In genomic region chr2:32969326-32969725, GRCm38 (mm10) we compare ENCODE assay signal across 17 mouse cellular contexts. TPM values are rescaled to one million over a fixed set of nuclear protein-coding genes. Genes with fewer than 3 reads are reported as not detected.
DNase-seq lines count a peak whose midpoint lies in the region; ATAC-seq lines count a peak whose summit lies in the region.
"Had no signal": no experiment of that assay in that cellular context is flagged by ENCODE, and none has a peak within 500 bp of the region (broad histone marks: within the 10 kb centered on the region; RNA-seq: fewer than 3 reads in every experiment).

No protein-coding gene starts in this region.

- 0 out of 2 replicates have a peak overlapping the region, but pooled peaks have one; percentile 16 for H3K27ac ChIP-seq in brown adipose tissue, adult 24 weeks (replicated peaks; ENCODE audit: low read depth, low read length)
- peak overlapping the region; percentile 92 to 96 for H3K27ac ChIP-seq in heart, embryonic 14.5 days (replicated peaks in 1 of 2; ENCODE audit: control insufficient read depth in 1 of 2, insufficient read depth in 1 of 2, low read depth in 2 of 2, low read length in 2 of 2)
- H3K27ac ChIP-seq: kidney, embryonic 15.5 days; midbrain, embryonic 15.5 days; neural tube, embryonic 12.5 days had no signal

- H3K9ac ChIP-seq in heart, embryonic 14.5 days (ENCODE audit: low read length), result peak overlapping the region; percentile 63
- H3K9ac ChIP-seq: kidney, embryonic 15.5 days; midbrain, embryonic 15.5 days; neural tube, embryonic 12.5 days had no signal

- H3K4me2 ChIP-seq in heart, embryonic 14.5 days (ENCODE audit: low read length), result peak overlapping the region; percentile 61
- H3K4me2 ChIP-seq: kidney, embryonic 15.5 days; midbrain, embryonic 15.5 days; neural tube, embryonic 12.5 days had no signal

- H3K4me1 ChIP-seq in brown adipose tissue, adult 24 weeks (ENCODE audit: control insufficient read depth, insufficient read depth, insufficient read length, low read length), result 0 out of 2 replicates have a peak, but pooled peaks cover 3% of the 10 kb centered on the region
- peaks cover 16 to 32% of the 10 kb centered on the region in 2 experiments for H3K4me1 ChIP-seq in heart, embryonic 14.5 days (ENCODE audit: control insufficient read depth in 2 of 2, insufficient read depth in 2 of 2, low read length in 2 of 2)

- H3K4me3 ChIP-seq in brown adipose tissue, adult 24 weeks (ENCODE audit: insufficient read depth, low read depth, low read length), result no peak overlapping the region
- peak overlapping the region; percentile 10 to 16; a peak in 1 of 4 replicates for H3K4me3 ChIP-seq in heart, embryonic 14.5 days (ENCODE audit: control insufficient read depth in 1 of 2, insufficient read depth in 1 of 2, low read depth in 1 of 2, low read length in 2 of 2)
- H3K4me3 ChIP-seq: erythroblast, embryonic 14.5 days; kidney, embryonic 15.5 days; midbrain, embryonic 15.5 days; neural tube, embryonic 12.5 days had no signal

- no peaks in the 10 kb centered on the region for H3K27me3 ChIP-seq in heart, embryonic 14.5 days (ENCODE audit: control insufficient read depth, insufficient read depth, low read length)
- H3K27me3 ChIP-seq: CH12.LX; kidney, embryonic 15.5 days; midbrain, embryonic 15.5 days; neural tube, embryonic 12.5 days had no signal

- H3K36me3 ChIP-seq in heart, embryonic 14.5 days (ENCODE audit: control insufficient read depth, insufficient read depth, low read length), result peaks cover 29% of the 10 kb centered on the region

- intact Hi-C loops in left cerebral cortex, postnatal 14 days (cut with DNase I), result no loop called here
- intact Hi-C loops in left cerebral cortex, postnatal 4 days (cut with DNase I), result no loop called here

- no peak for ATAC-seq in heart, embryonic 14.5 days (ENCODE audit: insufficient number of reproducible peaks, insufficient read depth, low FRiP score, low read depth)
- ATAC-seq: activated CD4-positive, CD25-positive, alpha-beta regulatory T cell, adult 4 months; midbrain, embryonic 15.5 days had no signal

- WGBS in heart, embryonic 14.5 days, result 39% methylated on average over 8 of the region's 8 CpGs

- no peaks in the 10 kb centered on the region for H3K9me3 ChIP-seq in heart, embryonic 14.5 days (ENCODE audit: control insufficient read depth, low read length)
- H3K9me3 ChIP-seq: kidney, embryonic 15.5 days; midbrain, embryonic 15.5 days; neural tube, embryonic 12.5 days had no signal

- DNase-seq in cerebellum, adult 9-10 months, result peak; percentile 39
- no peak for DNase-seq in cerebellum, postnatal 36 days
- DNase-seq in left cerebral cortex, postnatal 14 days (ENCODE audit: low spot score in 2 of 2), result peak; percentile 44 to 70
- DNase-seq in left cerebral cortex, postnatal 4 days, result no peak
- DNase-seq in adrenal gland, adult 8-10 months, result no peak
- DNase-seq in spleen, adult 18-20 months, result no peak
- DNase-seq: cerebellum, adult 8-10 months; lung, postnatal 14 days; thymus, postnatal 4 days had no signal

RNA-seq across cellular contexts. Expression of gene Lrsam1, which starts 7.9 kb away (rescaled TPM):
- 10 to 100 TPM; 31.1 to 40.6 TPM for total RNA-seq in left cerebral cortex, postnatal 14 days (2021)
- 10 to 100 TPM; 47.6 to 47.7 TPM for total RNA-seq in left cerebral cortex, postnatal 4 days (2021)
- 6.6 and 13.1 TPM in 2 replicates for polyA plus RNA-seq in brown adipose tissue, adult 24 weeks (2012; ENCODE audit: insufficient read depth, insufficient read length, missing spikeins)
- polyA plus RNA-seq in heart, embryonic 14.5 days (2014; fragmentation: Nextera tagmentation; extraction: Ambion mirVana), result 6.3 and 7.4 TPM in 2 replicates
- 10 to 100 TPM; 23.3 to 38.9 (median 28.5) TPM for total RNA-seq in adrenal gland, adult 8-10 months (2022)

RNA-seq across cellular contexts. Expression of gene Rpl12, which starts 8.0 kb away (rescaled TPM):
- total RNA-seq in left cerebral cortex, postnatal 14 days (2021), result 100 to 1,000 TPM; 117 to 120 TPM
- total RNA-seq in left cerebral cortex, postnatal 4 days (2021), result 100 to 1,000 TPM; 200 to 215 TPM
- 5.8 and 7.5 TPM in 2 replicates for polyA plus RNA-seq in brown adipose tissue, adult 24 weeks (2012; ENCODE audit: insufficient read depth, insufficient read length, missing spikeins)
- polyA plus RNA-seq in heart, embryonic 14.5 days (2014; fragmentation: Nextera tagmentation; extraction: Ambion mirVana), result 112 and 129 TPM in 2 replicates
- total RNA-seq in adrenal gland, adult 8-10 months (2022), result 100 to 1,000 TPM; 137 to 206 (median 196) TPM

RNA-seq across cellular contexts. Expression of gene Slc2a8, which starts 12.6 kb away (rescaled TPM):
- 10 to 100 TPM; 25.0 to 27.4 TPM for total RNA-seq in left cerebral cortex, postnatal 14 days (2021)
- total RNA-seq in left cerebral cortex, postnatal 4 days (2021), result 10 to 100 TPM; 17.1 to 20.3 TPM
- polyA plus RNA-seq in brown adipose tissue, adult 24 weeks (2012; ENCODE audit: insufficient read depth, insufficient read length, missing spikeins), result 13.1 and 15.2 TPM in 2 replicates
- polyA plus RNA-seq in heart, embryonic 14.5 days (2014; fragmentation: Nextera tagmentation; extraction: Ambion mirVana), result 16.9 and 17.1 TPM in 2 replicates
- total RNA-seq in adrenal gland, adult 8-10 months (2022), result 10 to 100 TPM; 19.8 to 28.5 (median 24.4) TPM

Comparison
In these comparisons a context has a peak if more than half of its experiments do, and no peak if none do; other contexts are left out.
1. DNase-seq: peak in cerebellum, adult 9-10 months (single experiment) and left cerebral cortex, postnatal 14 days (2 of 2); none in cerebellum, postnatal 36 days (0 of 2), left cerebral cortex, postnatal 4 days (single experiment), adrenal gland, adult 8-10 months (single experiment) and spleen, adult 18-20 months (0 of 2).